In genomic region chr7:121601697-121602096, GRCm38 (mm10) we compare ENCODE assay signal across 12 mouse cellular contexts.
DNase-seq lines count a peak whose midpoint lies in the region; ATAC-seq lines count a peak whose summit lies in the region.
"Had no signal": no experiment of that assay in that cellular context is flagged by ENCODE, and none has a peak within 500 bp of the region (broad histone marks: within the 10 kb centered on the region; RNA-seq: fewer than 3 reads in every experiment).

No protein-coding gene starts in this region.

- H3K27me3 ChIP-seq in kidney, embryonic 16.5 days (ENCODE audit: insufficient read depth, low read length): no peaks in the 10 kb centered on the region
- H3K27me3 ChIP-seq: embryonic facial prominence, embryonic 12.5 days; limb, embryonic 12.5 days had no signal

- no peak overlapping the region for H3K4me2 ChIP-seq in kidney, embryonic 16.5 days (replicated peaks; ENCODE audit: low read depth, low read length)
- H3K4me2 ChIP-seq: embryonic facial prominence, embryonic 12.5 days; limb, embryonic 12.5 days had no signal

- H3K27ac ChIP-seq in kidney, embryonic 16.5 days (ENCODE audit: low read length): no peak overlapping the region
- H3K27ac ChIP-seq: embryonic facial prominence, embryonic 12.5 days; limb, embryonic 12.5 days had no signal

- DNase-seq in adrenal gland, postnatal 14 days: peak; percentile 60
- DNase-seq in adrenal gland, adult 8-10 months: no peak
- peak; percentile 26 for DNase-seq in kidney, postnatal 14 days
- peak; percentile 27 for DNase-seq in Muller cell, postnatal 12 days (ENCODE audit: inconsistent ontology term)
- peak; percentile 70 for DNase-seq in forelimb bud, embryonic 11.5 days (ENCODE audit: low read depth, low spot score)
- DNase-seq in frontal cortex, postnatal 36 days (ENCODE audit: low spot score in 2 of 2): no peak
- no peak for DNase-seq in layer of hippocampus, adult 18-20 months (ENCODE audit: low spot score in 2 of 2)
- DNase-seq: B cell, adult 2 months; gastrocnemius, postnatal 25 days had no signal

- no peaks in the 10 kb centered on the region for H3K36me3 ChIP-seq in kidney, embryonic 16.5 days (ENCODE audit: insufficient read depth, low read length)
- H3K36me3 ChIP-seq: embryonic facial prominence, embryonic 12.5 days; limb, embryonic 12.5 days had no signal

- no peak overlapping the region for H3K9ac ChIP-seq in kidney, embryonic 16.5 days (replicated peaks; ENCODE audit: low read length)
- H3K9ac ChIP-seq: embryonic facial prominence, embryonic 12.5 days; limb, embryonic 12.5 days had no signal

- H3K4me3 ChIP-seq in kidney, embryonic 16.5 days (ENCODE audit: low read length): no peak overlapping the region
- H3K4me3 ChIP-seq: embryonic facial prominence, embryonic 12.5 days; limb, embryonic 12.5 days had no signal

- no peaks in the 10 kb centered on the region for H3K9me3 ChIP-seq in kidney, embryonic 16.5 days (ENCODE audit: low read length)
- H3K9me3 ChIP-seq: embryonic facial prominence, embryonic 12.5 days; limb, embryonic 12.5 days had no signal

- WGBS in kidney, embryonic 16.5 days: 22% methylated on average over 4 of the region's 4 CpGs

- H3K4me1 ChIP-seq in kidney, embryonic 16.5 days (ENCODE audit: insufficient read depth, low read length): no peaks in the 10 kb centered on the region
- H3K4me1 ChIP-seq: embryonic facial prominence, embryonic 12.5 days; limb, embryonic 12.5 days had no signal

- ATAC-seq in kidney, embryonic 16.5 days (ENCODE audit: low FRiP score, low TSS enrichment): no peak

Comparison
In these comparisons a context has a peak if more than half of its experiments do, and no peak if none do; other contexts are left out.
1. DNase-seq: peak in adrenal gland, postnatal 14 days (single experiment), kidney, postnatal 14 days (single experiment), Muller cell, postnatal 12 days (single experiment) and forelimb bud, embryonic 11.5 days (single experiment); none in adrenal gland, adult 8-10 months (single experiment), frontal cortex, postnatal 36 days (0 of 2) and layer of hippocampus, adult 18-20 months (0 of 2).